Mouse (Mus musculus) stomach, postnatal 0 days (tissue): ENCODE measurements around the gene Gne.

Experiments
- CTCF ChIP-seq: IDR thresholded peaks from 2 replicates; pipeline ENCODE4 v1.5.1; 2016; ENCODE audit warnings: antibody characterized with exemption, low read depth, mild to moderate bottlenecking, moderate library complexity
- EP300 ChIP-seq: optimal IDR thresholded peaks from 2 replicates; pipeline ENCODE3; 2016; ENCODE audit warnings: antibody characterized with exemption

DNA sequence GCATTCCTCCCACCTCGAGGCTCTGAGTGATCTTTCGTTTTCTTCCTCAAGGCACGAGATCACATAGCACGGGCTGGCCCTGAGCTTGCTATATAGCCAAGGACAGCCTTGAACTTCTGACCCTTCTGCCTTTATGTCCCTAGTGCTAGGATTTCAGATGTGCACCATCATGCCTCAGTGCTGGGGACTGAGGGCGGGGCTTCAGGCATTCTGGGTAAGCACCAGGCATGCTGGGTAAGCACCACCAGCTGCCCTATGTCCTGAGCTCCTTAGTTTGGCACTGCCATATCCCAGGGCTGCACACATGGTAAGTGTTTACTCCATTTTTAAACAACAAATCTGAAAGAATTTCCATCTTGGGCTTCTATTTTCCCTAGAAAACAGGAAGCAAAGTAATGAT is 34.2 kb downstream of the Gne start:
- TF ChIP-seq EP300 (no peak), CTCF (no peak)
